Mouse (Mus musculus) liver, postnatal 0 days (tissue): ENCODE data around the gene Hspb8. TPM values are rescaled to one million over a fixed set of nuclear protein-coding genes. Genes with fewer than 3 reads are reported as not detected.
A peak's percentile ranks its signal among the peaks of the same experiment; 100 is the strongest.

Experiments used
- ATAC-seq: fragments of 200-750 bp; cut with Nextera tagmentation; 2 replicates; pipeline ENCODE4 v1.8.0; 2017; ENCODE audit warnings: mild to moderate bottlenecking, moderate library complexity
- DNase-seq: peaks from one replicate; pipeline ENCODE4 v3.0.0-alpha.2; 2016
- H3K27ac ChIP-seq: fragments of 300-500 bp; sonication (generic); 2 replicates; pipeline ENCODE4 v1.5.1; 2014; ENCODE audit warnings: antibody characterized with exemption, moderate library complexity, mild to moderate bottlenecking, low read depth
- H3K27me3 ChIP-seq: fragments of 300-500 bp; sonication (generic); 2 replicates; pipeline ENCODE4 v1.6.1; 2014; ENCODE audit warnings: low read length, control low read depth, mixed read lengths; ENCODE audit not compliant: insufficient read depth
- H3K36me3 ChIP-seq: fragments of 300-500 bp; sonication (generic); replicated peaks from 2 replicates; pipeline ENCODE4 v1.6.1; 2014; ENCODE audit warnings: mild to moderate bottlenecking, control low read depth, low read length, moderate library complexity, mixed read lengths; ENCODE audit not compliant: insufficient read depth
- H3K4me1 ChIP-seq: fragments of 300-500 bp; sonication (generic); 2 replicates; pipeline ENCODE4 v1.6.1; 2014; ENCODE audit warnings: antibody characterized with exemption, mild to moderate bottlenecking, control low read depth; ENCODE audit not compliant: insufficient read depth
- H3K4me2 ChIP-seq: fragments of 300-500 bp; sonication (generic); 2 replicates; pipeline ENCODE4 v1.6.1; 2014; ENCODE audit warnings: low read depth, mild to moderate bottlenecking, low read length, moderate library complexity, mixed read lengths
- H3K4me3 ChIP-seq: fragments of 300-500 bp; sonication (generic); 2 replicates; pipeline ENCODE4 v1.5.1; 2014; ENCODE audit warnings: low read depth, low read length
- H3K9ac ChIP-seq: fragments of 300-500 bp; sonication (generic); replicated peaks from 2 replicates; pipeline ENCODE4 v1.6.1; 2014; ENCODE audit warnings: mild to moderate bottlenecking, moderate library complexity
- H3K9me3 ChIP-seq: fragments of 300-500 bp; sonication (generic); 2 replicates; pipeline ENCODE4 v1.6.1; 2016; ENCODE audit warnings: mild to moderate bottlenecking, control low read depth, low read length, mixed read lengths
- CTCF ChIP-seq: sonication (generic); IDR thresholded peaks from 2 replicates; pipeline ENCODE4 v1.5.1; 2016; ENCODE audit warnings: antibody characterized with exemption, low read depth
- EP300 ChIP-seq: IDR thresholded peaks from 2 replicates; pipeline ENCODE4 v1.6.1; 2016; ENCODE audit warnings: antibody characterized with exemption, low read depth, mild to moderate bottlenecking
- WGBS: fragments of 180-500 bp; shearing (Covaris S2); extraction: QIAGEN DNeasy Blood & Tissue Kit; methylation state at CpG from one replicate; pipeline ENCODE4 v1.1.7; 2014; ENCODE audit not compliant: insufficient replicate concordance; 5-methylcytosine and 5-hydroxymethylcytosine counted together
- polyA plus RNA-seq: library from polyadenylated mRNA; unstranded; fragments of >200 nt; fragmentation: Nextera tagmentation; extraction: Ambion mirVana; gene quantifications from 2 replicates; pipeline ENCODE4 v1.2.1, GENCODE M21; 2015

Hspb8 gene
- polyA plus RNA-seq, 1 experiment from 2014 or later: 9.1 TPM

GRCm38 (mm10) chr5:116409689-116410590, 12.7 kb downstream of the Hspb8 start:
- 19% methylated on average over 16 of the region's 16 CpGs for WGBS
- Histone ChIP-seq H3K9ac (no peak overlapping the region), H3K4me3 (no peak overlapping the region), H3K27ac (no peak overlapping the region), H3K27me3 (no peaks in the 10 kb centered on the region), H3K4me2 (no peak overlapping the region), H3K9me3 (no peaks in the 10 kb centered on the region), H3K36me3 (no peaks in the 10 kb centered on the region; the same call in 1 of the 2 replicates), H3K4me1 (peaks cover 17% of the 10 kb centered on the region)
- no peak for TF ChIP-seq EP300
- TF ChIP-seq CTCF: no peak
- DNase-seq (no peak), ATAC-seq (no peak)

GRCm38 (mm10) chr5:116408965-116409364, 13.7 kb downstream of the Hspb8 start:
- H3K9me3 ChIP-seq: no peaks in the 10 kb centered on the region
- no peaks in the 10 kb centered on the region; the same call in 1 of the 2 replicates for H3K36me3 ChIP-seq
- no peak overlapping the region for H3K27ac ChIP-seq
- DNase-seq (peak; percentile 30), ATAC-seq (no peak)
- no peak overlapping the region for H3K4me2 ChIP-seq
- TF ChIP-seq CTCF: 0 out of 2 replicates have a peak, but pooled peaks have one; percentile 14
- TF ChIP-seq EP300: no peak
- WGBS: 43% methylated on average over 9 of the region's 9 CpGs
- H3K27me3 ChIP-seq: no peaks in the 10 kb centered on the region
- H3K4me1 ChIP-seq: peaks cover 17% of the 10 kb centered on the region
- no peak overlapping the region for H3K9ac ChIP-seq
- no peak overlapping the region for H3K4me3 ChIP-seq

- ATAC-seq: peak; percentile 40
- no peaks in the 10 kb centered on the region for H3K9me3 ChIP-seq
- H3K4me1 ChIP-seq: peaks cover 17% of the 10 kb centered on the region
- TF ChIP-seq CTCF (no peak), EP300 (peak; percentile 80)
- H3K27ac ChIP-seq: peak overlapping the region; percentile 55; the same call in 1 of the 2 replicates
- 21% methylated on average over 6 of the region's 6 CpGs for WGBS
- no peak for DNase-seq
- no peak overlapping the region for H3K4me2 ChIP-seq
- H3K9ac ChIP-seq: no peak overlapping the region
- no peaks in the 10 kb centered on the region; the same call in 1 of the 2 replicates for H3K36me3 ChIP-seq
- no peaks in the 10 kb centered on the region for H3K27me3 ChIP-seq
- H3K4me3 ChIP-seq: no peak overlapping the region
These were observed 14.7 kb downstream of the Hspb8 start for GRCm38 (mm10) chr5:116407936-116408335.

- no peak for DNase-seq
- no peak for TF ChIP-seq EP300
- no peak for TF ChIP-seq CTCF
- no peaks in the 10 kb centered on the region; the same call in 1 of the 2 replicates for H3K36me3 ChIP-seq
- no peak overlapping the region for H3K4me2 ChIP-seq
- peaks cover 17% of the 10 kb centered on the region for H3K4me1 ChIP-seq
- no peak overlapping the region for H3K9ac ChIP-seq
- no peaks in the 10 kb centered on the region for H3K9me3 ChIP-seq
- H3K27ac ChIP-seq: peak overlapping the region; percentile 55; the same call in 1 of the 2 replicates
- ATAC-seq: no peak
- H3K27me3 ChIP-seq: no peaks in the 10 kb centered on the region
- 30% methylated on average over 4 of the region's 4 CpGs for WGBS
- H3K4me3 ChIP-seq: no peak overlapping the region
These were observed 15.3 kb downstream of the Hspb8 start for GRCm38 (mm10) chr5:116407321-116407720.

- no peaks in the 10 kb centered on the region; the same call in 1 of the 2 replicates for H3K36me3 ChIP-seq
- TF ChIP-seq EP300: no peak
- TF ChIP-seq CTCF: no peak
- no peaks in the 10 kb centered on the region for H3K27me3 ChIP-seq
- ATAC-seq (peak; percentile 18; the same call in 1 of the 2 replicates), DNase-seq (no peak)
- no peak overlapping the region for H3K4me3 ChIP-seq
- H3K4me1 ChIP-seq: peaks cover 17% of the 10 kb centered on the region
- no peak overlapping the region for H3K4me2 ChIP-seq
- no peaks in the 10 kb centered on the region for H3K9me3 ChIP-seq
- 66% methylated on average over 3 of the region's 3 CpGs for WGBS
- H3K9ac ChIP-seq: no peak overlapping the region
- no peak overlapping the region for H3K27ac ChIP-seq
These were observed 16.2 kb downstream of the Hspb8 start for GRCm38 (mm10) chr5:116406507-116406906.

- Histone ChIP-seq H3K4me3 (no peak overlapping the region), H3K4me2 (no peak overlapping the region), H3K27ac (no peak overlapping the region), H3K9me3 (no peaks in the 10 kb centered on the region), H3K27me3 (no peaks in the 10 kb centered on the region), H3K36me3 (no peaks in the 10 kb centered on the region; the same call in 1 of the 2 replicates), H3K9ac (no peak overlapping the region), H3K4me1 (peaks cover 17% of the 10 kb centered on the region)
- DNase-seq (no peak), ATAC-seq (no peak)
- TF ChIP-seq CTCF (no peak), EP300 (no peak)
- 64% methylated on average over 1 of the region's 1 CpGs for WGBS
These were observed 16.7 kb downstream of the Hspb8 start for GRCm38 (mm10) chr5:116405934-116406333.
